Comparison of ENCODE assay signal across 20 mouse cellular contexts in the genomic region with DNA sequence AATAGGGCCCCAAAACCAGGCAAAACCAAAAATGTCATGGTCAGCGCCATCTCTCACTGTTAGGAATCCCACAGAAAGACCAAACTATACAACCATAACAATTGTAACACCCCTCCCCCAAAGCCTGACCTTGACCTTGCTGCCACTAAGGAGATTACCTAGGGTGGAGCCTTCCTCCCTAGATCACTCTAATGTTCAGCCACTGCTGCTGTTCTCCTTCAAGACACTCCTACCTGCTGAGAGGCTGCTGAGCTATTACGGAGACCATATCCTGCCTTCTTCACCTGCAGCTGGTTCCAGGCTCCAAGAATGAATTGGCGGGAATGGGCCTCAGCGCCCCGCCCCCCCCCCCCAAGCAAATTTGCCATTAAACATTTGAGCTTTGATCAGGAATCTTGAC.
DNase-seq lines count a peak whose midpoint lies in the region; TF ChIP-seq lines count a peak whose summit lies in the region.
"Had no signal": no experiment of that assay in that cellular context is flagged by ENCODE, and none has a peak within 500 bp of the region (broad histone marks: within the 10 kb centered on the region; RNA-seq: fewer than 3 reads in every experiment).

No protein-coding gene starts in this region.

- H3K36me3 ChIP-seq in ES-Bruce4 (ENCODE audit: control insufficient read depth, insufficient read depth, low read length, poor library complexity, severe bottlenecking) (no peaks in the 10 kb centered on the region), ES-E14 (ENCODE audit: control insufficient read depth, insufficient read depth, low read length, poor library complexity, severe bottlenecking) (no peaks in the 10 kb centered on the region)
- H3K36me3 ChIP-seq: embryonic facial prominence, embryonic 13.5 days; embryonic facial prominence, embryonic 15.5 days; forebrain, embryonic 10.5 days; forebrain, embryonic 12.5 days had no signal

- no peak overlapping the region for H3K27ac ChIP-seq in ES-Bruce4 (ENCODE audit: insufficient read depth, low read length)
- H3K27ac ChIP-seq in ES-E14 (ENCODE audit: insufficient read depth, low read depth, low read length, poor library complexity, severe bottlenecking), result no peak overlapping the region; the same call in 1 of the 2 replicates
- H3K27ac ChIP-seq: embryonic facial prominence, embryonic 13.5 days; embryonic facial prominence, embryonic 15.5 days; forebrain, embryonic 10.5 days; forebrain, embryonic 12.5 days had no signal

- H3K9ac ChIP-seq in ES-Bruce4 (ENCODE audit: low read depth, poor library complexity, severe bottlenecking), result no peak overlapping the region
- H3K9ac ChIP-seq in ES-E14 (ENCODE audit: insufficient read depth, low read depth, low read length, poor library complexity, severe bottlenecking), result no peak overlapping the region
- H3K9ac ChIP-seq: embryonic facial prominence, embryonic 13.5 days; embryonic facial prominence, embryonic 15.5 days; forebrain, embryonic 12.5 days had no signal

- H3K27me3 ChIP-seq in ES-Bruce4 (ENCODE audit: control insufficient read depth, insufficient read depth, low read length, poor library complexity, severe bottlenecking), result no peaks in the 10 kb centered on the region
- H3K27me3 ChIP-seq: CH12.LX; embryonic facial prominence, embryonic 13.5 days; embryonic facial prominence, embryonic 15.5 days; forebrain, embryonic 12.5 days had no signal

- peak; percentile 69 for TF ChIP-seq EP300 in ES-Bruce4 (IDR thresholded peaks at IDR 0.05; ENCODE audit: insufficient read depth, low read depth, low read length)

- TF ChIP-seq POLR2A in ES-Bruce4 (IDR thresholded peaks at IDR 0.05; ENCODE audit: insufficient read depth, low read length), result no peak

- H3K4me1 ChIP-seq in ES-Bruce4 (ENCODE audit: control insufficient read depth, insufficient read depth, low read length) (no peaks in the 10 kb centered on the region), ES-E14 (ENCODE audit: control insufficient read depth in 2 of 2, insufficient read depth in 2 of 2, low read length in 2 of 2, poor library complexity in 1 of 2) (no peaks in the 10 kb centered on the region; a peak in 1 of 4 replicates)
- H3K4me1 ChIP-seq: embryonic facial prominence, embryonic 13.5 days; embryonic facial prominence, embryonic 15.5 days; forebrain, embryonic 10.5 days; forebrain, embryonic 12.5 days had no signal

- in situ Hi-C loops in ES-E14 (cut with MboI; ENCODE audit: low sequenced_read_pairs in 2 of 2, unreplicated experiment in 2 of 2), result no loop called here

- peaks cover 5% of the 10 kb centered on the region for H3K9me3 ChIP-seq in ES-Bruce4 (replicated peaks; ENCODE audit: control insufficient read depth, insufficient read depth, low read length, poor library complexity, severe bottlenecking)
- H3K9me3 ChIP-seq in ES-E14 (ENCODE audit: control insufficient read depth, insufficient read depth, low read depth, low read length), result no peaks in the 10 kb centered on the region
- H3K9me3 ChIP-seq: embryonic facial prominence, embryonic 13.5 days; embryonic facial prominence, embryonic 15.5 days; forebrain, embryonic 10.5 days; forebrain, embryonic 12.5 days had no signal

- no peak overlapping the region for H3K4me3 ChIP-seq in ES-Bruce4 (ENCODE audit: low read depth, low read length)
- H3K4me3 ChIP-seq in ES-E14 (ENCODE audit: insufficient read depth in 1 of 2, low read depth in 1 of 2, low read length in 2 of 2, poor library complexity in 1 of 2, severe bottlenecking in 1 of 2), result no peak overlapping the region
- H3K4me3 ChIP-seq: embryonic facial prominence, embryonic 13.5 days; embryonic facial prominence, embryonic 15.5 days; erythroblast, embryonic 14.5 days; forebrain, embryonic 10.5 days; forebrain, embryonic 12.5 days had no signal

- intact Hi-C loops in left cerebral cortex, postnatal 4 days (cut with DNase I), result no loop called here

- DNase-seq in ES-E14 (ENCODE audit: low read depth, low spot score) (peak; percentile 25), ZHBTc4 (ENCODE audit: low read depth, low spot score) (peak; percentile 68)
- no peak for DNase-seq in left cerebral cortex, postnatal 4 days
- DNase-seq in cerebellum, adult 18-20 months, result no peak
- DNase-seq: adrenal gland, adult 2 months; adrenal gland, postnatal 10 days; adrenal gland, postnatal 25 days; B cell, adult 2 months; cerebellum, adult 11 months; cerebellum, adult 2 months; cerebellum, adult 9-10 months; cerebellum, postnatal 10 days; cerebellum, postnatal 25 days had no signal

- no peak for TF ChIP-seq CTCF in ES-Bruce4 (IDR thresholded peaks at IDR 0.05; ENCODE audit: low read depth, low read length)

TF ChIP-seq in ES-E14, 5 proteins besides CTCF, POLR2A, EP300 and RAD21:
- TF ChIP-seq CHD2 (IDR thresholded peaks at IDR 0.05; ENCODE audit: low read depth, low read length), result no peak
- no peak for TF ChIP-seq ZNF384 (IDR thresholded peaks at IDR 0.05; ENCODE audit: low read depth, low read length)

Comparison
In these comparisons a context has a peak if more than half of its experiments do, and no peak if none do; other contexts are left out.
1. DNase-seq: peak in ES-E14 (single experiment) and ZHBTc4 (single experiment); none in left cerebral cortex, postnatal 4 days (single experiment) and cerebellum, adult 18-20 months (0 of 2).